Mouse (Mus musculus) thymus, adult 2 months (tissue): ENCODE data around the gene Oxnad1.

Source experiments
- CTCF ChIP-seq: fragments of 200-500 bp; IDR thresholded peaks from 2 replicates; pipeline ENCODE4 v1.5.1; 2012; ENCODE audit warnings: mild to moderate bottlenecking, control low read depth, low read length, moderate library complexity, borderline replicate concordance; ENCODE audit not compliant: control insufficient read depth, poor library complexity, insufficient read depth; ENCODE audit errors: extremely low read depth
- POLR2A ChIP-seq: fragments of 200-500 bp; IDR thresholded peaks from 2 replicates; pipeline ENCODE4 v1.6.1; 2012; ENCODE audit warnings: mild to moderate bottlenecking, low read length, control low read depth, moderate library complexity; ENCODE audit not compliant: control insufficient read depth, poor library complexity, insufficient read depth; ENCODE audit errors: extremely low read depth

- TF ChIP-seq CTCF = no peak
- TF ChIP-seq POLR2A = no peak
Measured at GRCm38 (mm10) chr14:32057664-32058063, 27.5 kb upstream of the Oxnad1 start.
